Mouse (Mus musculus) midbrain, embryonic 14.5 days (tissue): ENCODE measurements around the gene Ston2. TPM values are rescaled to one million over a fixed set of nuclear protein-coding genes. Genes with fewer than 3 reads are reported as not detected.
"Not testable (repeated sequence)": the region's sequence is repeated elsewhere in the genome, so short reads cannot be mapped to it uniquely, and the experiment has no call there.

ENCODE experiments used
- ATAC-seq: fragments of 200-750 bp; cut with Nextera tagmentation; 2 replicates; pipeline ENCODE4 v1.8.0; 2017; ENCODE audit warnings: moderate number of reproducible peaks, moderate library complexity; ENCODE audit not compliant: low FRiP score, low TSS enrichment
- DNase-seq: peaks from one replicate; pipeline ENCODE4 v3.0.0-alpha.2; 2015
- H3K27ac ChIP-seq: fragments of 300-500 bp; sonication (generic); replicated peaks from 2 replicates; pipeline ENCODE4 v1.5.1; 2014; ENCODE audit warnings: mild to moderate bottlenecking, low read depth, low read length, moderate library complexity
- H3K27me3 ChIP-seq: fragments of 300-500 bp; sonication (generic); 2 replicates; pipeline ENCODE4 v1.6.1; 2014; ENCODE audit warnings: low read length, control low read depth, mixed read lengths; ENCODE audit not compliant: control insufficient read depth, insufficient read depth
- H3K36me3 ChIP-seq: fragments of 300-500 bp; sonication (generic); 2 replicates; pipeline ENCODE4 v1.6.1; 2014; ENCODE audit warnings: low read length, control low read depth; ENCODE audit not compliant: control insufficient read depth, insufficient read depth
- H3K4me1 ChIP-seq: fragments of 300-500 bp; sonication (generic); 2 replicates; pipeline ENCODE4 v1.6.1; 2014; ENCODE audit warnings: mild to moderate bottlenecking, antibody characterized with exemption, low read length, control low read depth; ENCODE audit not compliant: control insufficient read depth, insufficient read depth
- H3K4me2 ChIP-seq: fragments of 300-500 bp; sonication (generic); 2 replicates; pipeline ENCODE4 v1.6.1; 2014; ENCODE audit warnings: mild to moderate bottlenecking, low read length, moderate library complexity
- H3K4me3 ChIP-seq: fragments of 300-500 bp; sonication (generic); replicated peaks from 2 replicates; pipeline ENCODE4 v1.5.1; 2014; ENCODE audit warnings: low read depth, low read length
- H3K9ac ChIP-seq: fragments of 300-500 bp; sonication (generic); replicated peaks from 2 replicates; pipeline ENCODE4 v1.6.1; 2014; ENCODE audit warnings: mild to moderate bottlenecking, low read length, moderate library complexity
- H3K9me3 ChIP-seq: fragments of 300-500 bp; sonication (generic); 2 replicates; pipeline ENCODE4 v1.6.1; 2016; ENCODE audit warnings: low read length, control low read depth, mixed read lengths; ENCODE audit not compliant: control insufficient read depth
- WGBS: fragments of 180-500 bp; shearing (Covaris S2); extraction: QIAGEN DNeasy Blood & Tissue Kit; methylation state at CpG from one replicate; pipeline ENCODE4 v1.1.7; 2014; 5-methylcytosine and 5-hydroxymethylcytosine counted together
- polyA plus RNA-seq: library from polyadenylated mRNA; unstranded; fragments of >200 nt; fragmentation: Nextera tagmentation; extraction: Ambion mirVana; gene quantifications from 2 replicates; pipeline ENCODE4 v1.2.1, GENCODE M21; 2014

Gene Ston2
- polyA plus RNA-seq, 1 experiment from 2014 or later = 5.0 TPM

GRCm38 (mm10) chr12:91798720-91799378 is 10.7 kb upstream of the Ston2 start:
- Histone ChIP-seq H3K36me3 (no peaks in the 10 kb centered on the region), H3K4me1 (no peaks in the 10 kb centered on the region), H3K27me3 (no peaks in the 10 kb centered on the region), H3K9me3 (no peaks in the 10 kb centered on the region), H3K4me2 (no peak overlapping the region), H3K4me3 (no peak overlapping the region), H3K9ac (no peak overlapping the region), H3K27ac (no peak overlapping the region)
- no peak for ATAC-seq
- DNase-seq = peak; percentile 21
- WGBS = 84% methylated on average over 6 of the region's 6 CpGs

GRCm38 (mm10) chr12:91796774-91797173 is 8.6 kb upstream of the Ston2 start:
- H3K9me3 ChIP-seq = no peaks in the 10 kb centered on the region
- H3K4me2 ChIP-seq = no peak overlapping the region
- H3K4me3 ChIP-seq = no peak overlapping the region
- H3K36me3 ChIP-seq = no peaks in the 10 kb centered on the region
- H3K9ac ChIP-seq = no peak overlapping the region
- 84% methylated on average over 4 of the region's 4 CpGs for WGBS
- no peak overlapping the region for H3K27ac ChIP-seq
- H3K27me3 ChIP-seq = no peaks in the 10 kb centered on the region
- DNase-seq (no peak), ATAC-seq (no peak)
- H3K4me1 ChIP-seq = no peaks in the 10 kb centered on the region

GRCm38 (mm10) chr12:91793266-91793665 is 5.1 kb upstream of the Ston2 start:
- ATAC-seq = no peak
- no peaks in the 10 kb centered on the region for H3K9me3 ChIP-seq
- no peak overlapping the region for H3K27ac ChIP-seq
- no peaks in the 10 kb centered on the region for H3K27me3 ChIP-seq
- no peak for DNase-seq
- no peak overlapping the region for H3K9ac ChIP-seq
- H3K36me3 ChIP-seq = no peaks in the 10 kb centered on the region
- 79% methylated on average over 8 of the region's 8 CpGs for WGBS
- H3K4me3 ChIP-seq = no peak overlapping the region
- no peaks in the 10 kb centered on the region for H3K4me1 ChIP-seq
- no peak overlapping the region for H3K4me2 ChIP-seq

- H3K9me3 ChIP-seq = no peaks in the 10 kb centered on the region
- ATAC-seq = no peak
- H3K4me2 ChIP-seq = no peak overlapping the region
- 78% methylated on average over 4 of the region's 4 CpGs for WGBS
- H3K4me1 ChIP-seq = no peaks in the 10 kb centered on the region
- no peak overlapping the region for H3K4me3 ChIP-seq
- H3K27me3 ChIP-seq = no peaks in the 10 kb centered on the region
- no peak for DNase-seq
- no peaks in the 10 kb centered on the region for H3K36me3 ChIP-seq
- H3K27ac ChIP-seq = no peak overlapping the region
- no peak overlapping the region for H3K9ac ChIP-seq
Observed at GRCm38 (mm10) chr12:91791822-91792221, 3.6 kb upstream of the Ston2 start.

- H3K4me3 ChIP-seq = no peak overlapping the region
- H3K4me1 ChIP-seq = no peaks in the 10 kb centered on the region
- DNase-seq = peak; percentile 78
- no peak overlapping the region for H3K4me2 ChIP-seq
- H3K27me3 ChIP-seq = no peaks in the 10 kb centered on the region
- whole genome bisulfite sequencing = 51% methylated on average over 6 of the region's 6 CpGs
- H3K9ac ChIP-seq = no peak overlapping the region
- peak; percentile 40; the same call in 1 of the 2 replicates for ATAC-seq
- H3K36me3 ChIP-seq = no peaks in the 10 kb centered on the region
- H3K9me3 ChIP-seq = no peaks in the 10 kb centered on the region
- no peak overlapping the region for H3K27ac ChIP-seq
Observed at GRCm38 (mm10) chr12:91789801-91790200, 1.6 kb upstream of the Ston2 start.

GRCm38 (mm10) chr12:91788446-91788845 is 259 bp upstream of the Ston2 start:
- not testable (repeated sequence) for DNase-seq, H3K4me3 ChIP-seq, H3K9ac ChIP-seq, H3K9me3 ChIP-seq, ATAC-seq, H3K4me2 ChIP-seq, H3K27me3 ChIP-seq, H3K36me3 ChIP-seq, H3K4me1 ChIP-seq, H3K27ac ChIP-seq
- whole genome bisulfite sequencing = 63% methylated on average over 3 of the region's 3 CpGs

- no peaks in the 10 kb centered on the region for H3K27me3 ChIP-seq
- H3K9me3 ChIP-seq = no peaks in the 10 kb centered on the region
- H3K4me1 ChIP-seq = no peaks in the 10 kb centered on the region
- no peak overlapping the region for H3K4me2 ChIP-seq
- H3K27ac ChIP-seq = no peak overlapping the region
- no peak for DNase-seq
- WGBS = 62% methylated on average over 10 of the region's 10 CpGs
- H3K9ac ChIP-seq = no peak overlapping the region
- no peaks in the 10 kb centered on the region for H3K36me3 ChIP-seq
- ATAC-seq = no peak
- H3K4me3 ChIP-seq = no peak overlapping the region
Observed at GRCm38 (mm10) chr12:91786355-91786754, 1.8 kb downstream of the Ston2 start.

GRCm38 (mm10) chr12:91781432-91781831 is 6.8 kb downstream of the Ston2 start:
- 89% methylated on average over 5 of the region's 5 CpGs for WGBS
- no peaks in the 10 kb centered on the region for H3K36me3 ChIP-seq
- DNase-seq (no peak), ATAC-seq (no peak)
- no peaks in the 10 kb centered on the region for H3K9me3 ChIP-seq
- H3K4me1 ChIP-seq = no peaks in the 10 kb centered on the region; the same call in 1 of the 2 replicates
- no peak overlapping the region for H3K4me3 ChIP-seq
- 0 out of 2 replicates have a peak, but pooled peaks cover 2% of the 10 kb centered on the region for H3K27me3 ChIP-seq
- no peak overlapping the region for H3K9ac ChIP-seq
- H3K27ac ChIP-seq = no peak overlapping the region
- no peak overlapping the region for H3K4me2 ChIP-seq

GRCm38 (mm10) chr12:91780531-91780930 is 7.7 kb downstream of the Ston2 start:
- ATAC-seq (no peak), DNase-seq (no peak)
- no peak overlapping the region for H3K4me2 ChIP-seq
- H3K9me3 ChIP-seq = no peaks in the 10 kb centered on the region
- H3K4me1 ChIP-seq = no peaks in the 10 kb centered on the region; the same call in 1 of the 2 replicates
- 0 out of 2 replicates have a peak, but pooled peaks cover 2% of the 10 kb centered on the region for H3K27me3 ChIP-seq
- no peaks in the 10 kb centered on the region for H3K36me3 ChIP-seq
- no peak overlapping the region for H3K9ac ChIP-seq
- WGBS = 78% methylated on average over 3 of the region's 3 CpGs
- H3K4me3 ChIP-seq = no peak overlapping the region
- no peak overlapping the region for H3K27ac ChIP-seq
